Mouse (Mus musculus): ENCODE data around the gene Ank2.

- no peak for TF ChIP-seq POLR2A (IDR thresholded peaks at IDR 0.05; ENCODE audit: borderline replicate concordance, low read depth, low read length)
- TF ChIP-seq CTCF (IDR thresholded peaks at IDR 0.05; ENCODE audit: low read depth, low read length), result peak; percentile 66
Measured at GRCm38 (mm10) chr3:126903543-126903942, 595.6 kb downstream of the Ank2 start.
